Mouse (Mus musculus) hindbrain, postnatal 0 days (tissue): ENCODE measurements around the gene Msh5. TPM values are rescaled to one million over a fixed set of nuclear protein-coding genes. Genes with fewer than 3 reads are reported as not detected.

Experiments
- ATAC-seq: fragments of 200-750 bp; cut with Nextera tagmentation; 2 replicates; pipeline ENCODE4 v1.8.0; 2017; ENCODE audit warnings: mild to moderate bottlenecking, moderate TSS enrichment, moderate library complexity
- DNase-seq: peaks from one replicate; pipeline ENCODE4 v3.0.0-alpha.2; 2015; ENCODE audit warnings: low spot score
- H3K27ac ChIP-seq: fragments of 300-500 bp; sonication (generic); 2 replicates; pipeline ENCODE4 v1.5.1; 2014; ENCODE audit warnings: mild to moderate bottlenecking
- H3K27me3 ChIP-seq: fragments of 300-500 bp; sonication (generic); 2 replicates; pipeline ENCODE4 v1.6.1; 2014; ENCODE audit warnings: low read length, mixed read lengths; ENCODE audit not compliant: insufficient read depth
- H3K36me3 ChIP-seq: fragments of 300-500 bp; sonication (generic); 2 replicates; pipeline ENCODE4 v1.6.1; 2014; ENCODE audit warnings: low read length, mixed read lengths; ENCODE audit not compliant: insufficient read depth
- H3K4me1 ChIP-seq: fragments of 300-500 bp; sonication (generic); 2 replicates; pipeline ENCODE4 v1.6.1; 2014; ENCODE audit warnings: antibody characterized with exemption, low read length, mixed read lengths; ENCODE audit not compliant: insufficient read depth
- H3K4me2 ChIP-seq: fragments of 300-500 bp; sonication (generic); 2 replicates; pipeline ENCODE4 v1.6.1; 2014; ENCODE audit warnings: low read depth, mild to moderate bottlenecking, low read length, moderate library complexity, mixed read lengths
- H3K4me3 ChIP-seq: fragments of 300-500 bp; sonication (generic); 2 replicates; pipeline ENCODE4 v1.5.1; 2014; ENCODE audit warnings: low read length
- H3K9ac ChIP-seq: fragments of 300-500 bp; sonication (generic); replicated peaks from 2 replicates; pipeline ENCODE4 v1.6.1; 2014; ENCODE audit warnings: mild to moderate bottlenecking, low read length, moderate library complexity, mixed read lengths
- H3K9me3 ChIP-seq: fragments of 300-500 bp; sonication (generic); 2 replicates; pipeline ENCODE4 v1.6.1; 2016; ENCODE audit warnings: low read length, mixed read lengths
- CTCF ChIP-seq: IDR thresholded peaks from 2 replicates; pipeline ENCODE4 v1.5.1; 2016; ENCODE audit warnings: antibody characterized with exemption, control low read depth, low read depth
- WGBS: fragments of 180-500 bp; shearing (Covaris S2); extraction: QIAGEN DNeasy Blood & Tissue Kit; methylation state at CpG from one replicate; pipeline ENCODE4 v1.1.7; 2014; 5-methylcytosine and 5-hydroxymethylcytosine counted together
- polyA plus RNA-seq: library from polyadenylated mRNA; unstranded; fragments of >200 nt; fragmentation: Nextera tagmentation; extraction: Ambion mirVana; gene quantifications from 2 replicates; pipeline ENCODE4 v1.2.1, GENCODE M21; 2015
- total RNA-seq: library from RNA; depleted of rRNA; stranded (reverse); fragments of >200 nt; gene quantifications from 2 replicates; pipeline ENCODE4 v1.2.3, GENCODE M21; 2014

The Msh5 gene
- total and polyA plus RNA-seq, 2 experiments from 2014 or later: 3.1 to 6.4 TPM

GRCm38 (mm10) chr17:35088151-35088550, 41.6 kb upstream of the Msh5 start:
- Histone ChIP-seq H3K27ac (no peak overlapping the region), H3K4me3 (no peak overlapping the region), H3K9ac (no peak overlapping the region), H3K4me1 (peaks cover 11% of the 10 kb centered on the region), H3K27me3 (no peaks in the 10 kb centered on the region), H3K4me2 (no peak overlapping the region), H3K9me3 (no peaks in the 10 kb centered on the region), H3K36me3 (peaks cover 11% of the 10 kb centered on the region; the same call in 1 of the 2 replicates)
- ATAC-seq (no peak), DNase-seq (no peak)
- 48% methylated on average over 2 of the region's 2 CpGs for WGBS
- TF ChIP-seq CTCF: peak; percentile 55

GRCm38 (mm10) chr17:35085208-35085865, 38.8 kb upstream of the Msh5 start, which contains the start of gene Ly6g6f:
Gene Ly6g6f, minus strand, starts transcription at chr17:35085610.
- Histone ChIP-seq H3K27me3 (no peaks in the 10 kb centered on the region), H3K4me1 (peaks cover 5% of the 10 kb centered on the region), H3K4me3 (no peak within 1 kb of the TSS), H3K4me2 (no peak within 1 kb of the TSS), H3K27ac (no peak within 1 kb of the TSS), H3K9ac (no peak within 1 kb of the TSS; the same call in 1 of the 2 replicates), H3K9me3 (no peaks in the 10 kb centered on the region), H3K36me3 (no peaks in the 10 kb centered on the region)
- ATAC-seq: no peak
- DNase-seq: no peak
- 74% methylated on average over 7 of the region's 7 CpGs for WGBS
- TF ChIP-seq CTCF: no peak

GRCm38 (mm10) chr17:35083929-35084497, 37.5 kb upstream of the Msh5 start:
- Histone ChIP-seq H3K27ac (no peak overlapping the region), H3K4me1 (no peaks in the 10 kb centered on the region), H3K27me3 (no peaks in the 10 kb centered on the region), H3K4me3 (no peak overlapping the region), H3K9ac (no peak overlapping the region), H3K4me2 (no peak overlapping the region), H3K36me3 (no peaks in the 10 kb centered on the region), H3K9me3 (no peaks in the 10 kb centered on the region)
- ATAC-seq (no peak), DNase-seq (no peak)
- TF ChIP-seq CTCF: no peak
- whole genome bisulfite sequencing: 78% methylated on average over 3 of the region's 3 CpGs

- TF ChIP-seq CTCF: no peak
- ATAC-seq (no peak), DNase-seq (no peak)
- Histone ChIP-seq H3K9me3 (no peaks in the 10 kb centered on the region), H3K4me2 (no peak overlapping the region), H3K27ac (no peak overlapping the region), H3K4me1 (no peaks in the 10 kb centered on the region), H3K36me3 (no peaks in the 10 kb centered on the region), H3K27me3 (no peaks in the 10 kb centered on the region), H3K4me3 (no peak overlapping the region), H3K9ac (no peak overlapping the region)
- WGBS: 87% methylated on average over 16 of the region's 16 CpGs
These were observed 36.5 kb upstream of the Msh5 start for GRCm38 (mm10) chr17:35082841-35083576.

GRCm38 (mm10) chr17:35080710-35081109, 34.2 kb upstream of the Msh5 start:
- Histone ChIP-seq H3K9ac (no peak overlapping the region), H3K27ac (no peak overlapping the region), H3K4me3 (no peak overlapping the region), H3K9me3 (no peaks in the 10 kb centered on the region), H3K4me2 (no peak overlapping the region), H3K27me3 (no peaks in the 10 kb centered on the region), H3K4me1 (no peaks in the 10 kb centered on the region), H3K36me3 (no peaks in the 10 kb centered on the region)
- no peak for TF ChIP-seq CTCF
- 58% methylated on average over 4 of the region's 4 CpGs for WGBS
- DNase-seq: no peak
- no peak for ATAC-seq

GRCm38 (mm10) chr17:35080248-35080647, 33.7 kb upstream of the Msh5 start:
- DNase-seq: no peak
- no peak overlapping the region for H3K27ac ChIP-seq
- TF ChIP-seq CTCF: no peak
- no peaks in the 10 kb centered on the region for H3K9me3 ChIP-seq
- ATAC-seq: no peak
- H3K9ac ChIP-seq: no peak overlapping the region
- H3K4me1 ChIP-seq: no peaks in the 10 kb centered on the region
- H3K4me2 ChIP-seq: no peak overlapping the region
- no peaks in the 10 kb centered on the region for H3K36me3 ChIP-seq
- 65% methylated on average over 6 of the region's 6 CpGs for whole genome bisulfite sequencing
- no peaks in the 10 kb centered on the region for H3K27me3 ChIP-seq
- H3K4me3 ChIP-seq: no peak overlapping the region
